Mouse (Mus musculus) mammary gland, adult 2 months (tissue): ENCODE measurements around the gene Gm6592. TPM values are rescaled to one million over a fixed set of nuclear protein-coding genes. Genes with fewer than 3 reads are reported as not detected.

ENCODE experiments used
- polyA plus RNA-seq: library from polyadenylated mRNA; depleted of rRNA; stranded (reverse); fragments of >200 nt; gene quantifications from 2 replicates; pipeline ENCODE4 v1.2.3, GENCODE M21; 2012; ENCODE audit warnings: low replicate concordance; rRNA removed

Gm6592 gene
- polyA plus RNA-seq = not detected in 2 replicates

DNA sequence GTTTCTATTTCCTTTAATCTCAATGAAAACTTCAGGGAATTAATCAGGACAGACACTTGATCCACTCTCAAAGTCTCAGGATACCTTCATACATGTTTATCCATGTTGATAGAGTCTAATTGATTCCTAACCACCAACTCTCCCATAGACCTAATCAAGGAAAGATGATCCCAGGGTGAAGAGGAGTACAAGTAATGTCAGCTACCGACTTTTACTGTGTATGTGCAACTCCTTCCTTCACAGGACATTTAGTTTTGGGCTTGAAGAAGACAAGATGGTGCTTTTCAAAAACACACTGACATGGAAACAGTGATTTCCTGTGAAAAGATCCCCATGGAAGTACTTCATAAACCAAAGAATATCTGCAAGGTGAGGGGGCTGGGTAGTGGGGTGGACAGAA is at the start of gene Gm6592:
Gm6592 (plus strand) TSS at position 301 of the 400 bp plus-strand sequence.

DNA sequence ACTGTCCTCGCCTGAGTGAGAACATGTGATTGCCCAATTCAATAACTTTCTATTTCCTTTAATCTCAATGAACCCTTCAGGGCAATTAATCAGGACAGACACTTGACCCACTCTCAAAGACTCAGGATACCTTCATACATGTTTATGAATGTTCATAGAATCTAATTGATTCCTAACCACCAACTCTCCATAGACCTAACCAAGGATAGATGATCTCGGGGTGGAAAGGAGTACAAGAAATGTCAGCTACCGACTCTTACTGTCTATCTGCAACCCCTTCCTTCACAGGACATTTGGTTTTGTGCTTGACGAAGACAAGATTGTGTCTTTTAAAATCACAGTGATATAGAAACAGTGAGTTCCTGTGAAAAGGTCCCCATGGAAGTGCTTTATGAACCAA is 40.4 kb upstream of the Gm6592 start, which contains the start of gene Ssxb5:
Ssxb5 (plus strand) TSS at position 301 of the 400 bp plus-strand sequence.

DNA sequence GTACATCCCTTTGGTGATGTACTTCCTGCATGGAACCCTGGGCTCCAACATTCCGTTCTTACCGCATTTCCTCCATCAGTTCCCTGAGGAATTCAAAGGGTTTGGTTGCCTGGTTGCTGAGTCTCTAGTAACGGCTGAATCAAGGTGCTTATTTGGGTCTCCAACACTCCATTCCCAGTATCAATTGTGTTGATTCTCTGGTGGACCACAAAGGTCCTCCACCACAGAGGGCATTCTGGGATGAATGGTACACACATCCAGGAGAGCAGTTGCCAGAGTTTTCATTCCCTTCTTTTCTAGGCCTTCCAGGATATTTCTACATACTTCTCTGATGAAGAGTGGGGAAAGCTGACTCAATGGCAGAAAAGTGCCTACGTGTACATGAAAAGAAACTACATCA is 30.2 kb downstream of the Gm6592 start, which contains the start of gene Gm5751:
Gm5751 (plus strand) TSS at position 301 of the 400 bp plus-strand sequence.

DNA sequence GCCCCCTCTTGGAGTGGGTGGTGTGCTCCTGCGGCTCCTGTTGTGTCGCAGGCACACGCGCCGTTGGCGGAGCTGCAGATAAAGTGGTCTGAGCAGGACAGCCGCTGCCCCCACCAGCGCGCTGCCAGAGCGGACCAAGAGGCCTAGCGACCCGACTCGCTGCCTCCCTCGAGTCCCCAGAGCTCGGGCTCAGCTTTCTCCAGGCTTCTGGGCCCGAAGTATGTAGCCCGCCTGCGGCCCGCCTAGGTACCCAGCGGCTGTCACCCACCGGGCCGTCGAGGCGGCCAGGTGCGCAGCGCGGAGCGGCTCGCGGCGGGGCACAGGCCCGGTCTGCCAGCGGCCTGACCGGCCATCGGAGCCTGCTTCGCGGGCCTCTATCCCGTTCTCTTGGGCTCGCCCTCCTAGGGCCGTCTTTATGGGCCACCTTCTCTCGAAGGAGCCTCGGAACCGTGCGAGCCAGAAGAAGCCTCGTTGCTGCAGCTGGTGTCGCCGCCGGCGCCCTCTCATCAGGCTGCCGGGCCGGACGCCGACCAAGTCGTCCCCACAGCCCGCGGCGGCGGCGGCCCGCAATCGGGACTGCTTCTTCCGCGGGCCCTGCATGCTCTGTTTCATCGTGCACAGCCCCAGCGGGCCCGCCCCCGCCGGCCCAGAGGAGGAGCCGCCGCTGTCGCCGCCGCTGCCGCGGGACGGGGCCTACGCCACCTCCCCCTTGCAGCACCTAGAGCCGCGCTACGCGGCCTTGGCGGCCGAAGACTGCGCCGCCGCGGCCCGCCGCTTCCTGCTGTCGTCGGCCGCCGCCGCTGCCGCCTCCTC is 48.8 kb downstream of the Gm6592 start, which contains the start of gene B630019K06Rik:
B630019K06Rik (plus strand) TSS at position 40 of the 813 bp plus-strand sequence.

Other genes with a start within 250 kb of the Gm6592 start
- not detected in 2 replicates for gene Ssxb8, start 153.2 kb upstream of the Gm6592 start, polyA plus RNA-seq
- gene Ssx9, start 95.6 kb upstream of the Gm6592 start, polyA plus RNA-seq = not detected in 2 replicates
- not detected in 2 replicates for gene Ssxb5, start 40.3 kb upstream of the Gm6592 start, polyA plus RNA-seq
- not detected in 2 replicates for gene Gm5751, start 30.3 kb downstream of the Gm6592 start, polyA plus RNA-seq
- 0.65 and 3.6 TPM in 2 replicates for gene B630019K06Rik, start 48.4 kb downstream of the Gm6592 start, polyA plus RNA-seq
- gene Fthl17b, start 119.0 kb downstream of the Gm6592 start, polyA plus RNA-seq = not detected in 2 replicates
- gene Fthl17c, start 132.6 kb downstream of the Gm6592 start, polyA plus RNA-seq = not detected in 2 replicates
- not detected in 2 replicates for gene Fthl17d, start 142.8 kb downstream of the Gm6592 start, polyA plus RNA-seq
- gene Fthl17e, start 189.5 kb downstream of the Gm6592 start, polyA plus RNA-seq = not detected in 2 replicates
- not detected in 2 replicates for gene Fthl17f, start 219.0 kb downstream of the Gm6592 start, polyA plus RNA-seq